Mouse (Mus musculus) myocyte (in vitro differentiated cells): ENCODE results near the gene Kbtbd12.

Experiments used
- POLR2A ChIP-seq: IDR thresholded peaks from one replicate; pipeline ENCODE4 v1.6.1; 2011; ENCODE audit warnings: low read depth, mild to moderate bottlenecking, control low read depth, moderate library complexity; ENCODE audit not compliant: insufficient read length
- POLR2AphosphoS2 ChIP-seq: IDR thresholded peaks from one replicate; pipeline ENCODE4 v1.6.1; 2011; ENCODE audit warnings: low read depth, control low read depth; ENCODE audit not compliant: insufficient read length

- TF ChIP-seq POLR2A (no peak), POLR2AphosphoS2 (no peak)
Observed at GRCm38 (mm10) chr6:88548405-88549049, 89.2 kb downstream of the Kbtbd12 start.
